Comparison of ENCODE assay signal across 9 mouse cellular contexts in genomic region chr6:120674881-120675280, GRCm38 (mm10). TPM values are rescaled to one million over a fixed set of nuclear protein-coding genes. Genes with fewer than 3 reads are reported as not detected.
DNase-seq lines count a peak whose midpoint lies in the region; TF ChIP-seq lines count a peak whose summit lies in the region.
"Had no signal": no experiment of that assay in that cellular context is flagged by ENCODE, and none has a peak within 500 bp of the region (broad histone marks: within the 10 kb centered on the region; RNA-seq: fewer than 3 reads in every experiment).

No protein-coding gene starts in this region.

- TF ChIP-seq POLR2A in heart, adult 2 months (IDR thresholded peaks at IDR 0.05; ENCODE audit: insufficient read depth, low read depth, low read length) = no peak

- no peak overlapping the region for H3K4me3 ChIP-seq in heart, adult 2 months
- H3K4me3 ChIP-seq: megakaryocyte, embryonic 14.5 days had no signal

- H3K9ac ChIP-seq in heart, adult 2 months (ENCODE audit: low read depth, low read length) = no peak overlapping the region

- intact Hi-C loops in heart, adult 2 months (cut with DNase I) = loop anchor here (2.0 kb wide), 1 partner anchor 136 kb away; no protein-coding TSS in a partner anchor
- intact Hi-C loops in heart, postnatal 14 days (cut with DNase I) = loop anchor here (2.0 to 5.0 kb wide), 2 partner anchors 62 to 136 kb away; no protein-coding TSS in a partner anchor

- H3K27ac ChIP-seq in heart, adult 2 months = no peak overlapping the region

- TF ChIP-seq CTCF in heart, adult 2 months (IDR thresholded peaks at IDR 0.05) = peak; percentile 49

- peaks cover 5% of the 10 kb centered on the region for H3K36me3 ChIP-seq in heart, adult 2 months (ENCODE audit: control insufficient read depth, insufficient read depth, low read length)

- no peaks in the 10 kb centered on the region for H3K27me3 ChIP-seq in heart, adult 2 months (ENCODE audit: control insufficient read depth, insufficient read depth, low read length)

- peaks cover 4% of the 10 kb centered on the region for H3K4me1 ChIP-seq in heart, adult 2 months (ENCODE audit: control insufficient read depth, insufficient read depth, low read length)
- H3K4me1 ChIP-seq: megakaryocyte, embryonic 14.5 days had no signal

- no peak for TF ChIP-seq EP300 in heart, adult 2 months (IDR thresholded peaks at IDR 0.05; ENCODE audit: insufficient read depth, low read depth, low read length)

- WGBS in heart, adult 2 months = 66% methylated on average over 4 of the region's 4 CpGs

- H3K79me2 ChIP-seq in heart, adult 2 months (replicated peaks; ENCODE audit: control insufficient read depth, insufficient read depth, low read length) = no peaks in the 10 kb centered on the region; the same call in none of the 2 replicates

- no peak for DNase-seq in heart, adult 2 months
- DNase-seq in heart, postnatal 14 days = no peak
- DNase-seq in spleen, adult 18-20 months = peak; percentile 11 to 34
- DNase-seq in spleen, adult 12 weeks (ENCODE audit: low spot score) = no peak
- DNase-seq in kidney, postnatal 4 days = peak; percentile 27 to 41
- peak; percentile 25 for DNase-seq in thymus, postnatal 25 days
- DNase-seq in cerebellum, adult 9-10 months = no peak
- no peak for DNase-seq in testis, postnatal 10 days (ENCODE audit: low spot score)

RNA-seq across cellular contexts. Expression of gene Cecr2, which starts 8.7 kb away (rescaled TPM):
- 10 to 100 TPM; 12.9 to 17.4 TPM for total RNA-seq in heart, adult 2 months (2021)
- polyA plus RNA-seq in heart, adult 2 months (2012; rRNA removed) = 7.0 and 9.5 TPM in 2 replicates
- 10 to 100 TPM; 13.4 to 17.1 TPM for total RNA-seq in heart, postnatal 14 days (2021)

Comparison
In these comparisons a context has a peak if more than half of its experiments do, and no peak if none do; other contexts are left out.
1. DNase-seq: peak in spleen, adult 18-20 months (2 of 2), kidney, postnatal 4 days (2 of 2) and thymus, postnatal 25 days (single experiment); none in heart, adult 2 months (0 of 2), heart, postnatal 14 days (0 of 2), spleen, adult 12 weeks (single experiment), cerebellum, adult 9-10 months (single experiment) and testis, postnatal 10 days (single experiment).